Mouse (Mus musculus): Measurements from ENCODE around the gene Camta1.

DNA sequence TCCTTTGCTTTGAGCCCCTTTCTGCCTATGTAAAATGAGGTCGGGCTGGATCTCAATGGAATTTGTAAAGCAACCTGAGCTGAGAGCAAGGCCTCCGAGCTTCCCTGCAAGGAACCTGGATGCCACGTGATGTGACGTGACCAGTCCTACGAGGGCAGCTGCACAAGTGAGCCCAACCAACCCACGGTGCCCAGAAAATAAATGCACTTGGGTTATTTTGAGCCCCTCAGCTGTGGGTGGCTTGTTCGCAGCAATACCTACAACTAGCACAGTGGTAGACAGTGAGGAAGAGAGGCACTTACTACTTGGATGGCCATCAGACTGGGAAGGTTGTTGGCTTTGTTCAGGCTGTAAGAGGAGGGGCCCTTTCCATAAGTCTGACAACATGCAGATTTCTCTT lies 747.1 kb downstream of the Camta1 start:
- TF ChIP-seq CTCF (conservative IDR thresholded peaks at IDR 0.05; ENCODE audit: low read length) (no peak), POU5F1 (IDR thresholded peaks at IDR 0.05; ENCODE audit: borderline replicate concordance, low read length) (no peak)
